Mouse (Mus musculus): ENCODE data around the gene Cyp2ab1. TPM values are rescaled to one million over a fixed set of nuclear protein-coding genes. Genes with fewer than 3 reads are reported as not detected.

The Cyp2ab1 gene
- polyA plus RNA-seq (2012): 0.06 and 0.16 TPM in 2 replicates

GRCm38 (mm10) chr16:20325286-20325685 is at the start of gene Cyp2ab1:
Gene Cyp2ab1, minus strand, starts transcription at chr16:20325404.

DNA sequence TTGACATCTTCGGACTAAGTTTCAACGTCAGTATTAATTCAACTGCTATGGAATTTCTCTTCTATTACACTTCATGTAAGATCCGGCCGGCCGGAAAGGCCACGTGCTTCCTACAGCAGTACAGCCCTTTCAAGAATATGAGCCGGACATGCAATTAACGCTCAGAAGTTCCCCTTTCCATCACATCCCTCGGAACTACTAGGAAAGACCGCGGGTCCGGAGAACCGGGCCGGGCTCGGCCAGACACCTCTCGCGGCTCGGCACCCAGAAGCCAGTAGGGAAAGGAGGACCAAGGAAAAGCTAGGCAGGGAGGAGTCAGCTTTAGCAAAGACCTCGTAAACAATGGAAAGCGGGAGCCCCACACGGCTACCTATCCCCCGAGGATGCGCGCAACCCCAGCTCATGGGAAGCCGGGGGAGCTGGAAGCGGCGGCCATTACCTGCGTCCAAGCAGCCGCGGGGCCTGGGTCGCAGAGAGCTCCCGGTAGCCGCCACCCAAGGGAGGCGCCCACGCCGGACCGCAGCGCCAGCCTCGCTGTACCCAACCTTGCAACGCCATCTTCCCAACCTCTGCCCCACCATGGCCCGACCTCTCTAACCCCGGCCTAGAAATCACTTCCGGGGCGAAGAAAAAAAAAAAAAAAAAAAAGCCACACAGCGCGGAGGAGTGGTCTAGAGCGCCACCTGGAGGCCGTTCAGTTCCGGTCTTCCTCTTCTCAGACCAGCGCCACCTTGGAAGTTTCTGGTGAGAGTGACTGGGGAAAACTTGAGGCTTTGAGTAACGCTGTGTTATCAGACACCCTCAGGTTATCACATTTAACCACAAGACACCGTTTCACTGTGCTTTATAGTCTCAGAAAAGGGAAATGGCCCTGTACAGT is 23.2 kb downstream of the Cyp2ab1 start, which contains the start of gene Parl:
Gene Parl, minus strand, starts transcription at position 618 of the 880 bp plus-strand sequence.

Other genes starting within 250 kb of the Cyp2ab1 start
- 30.7 and 43.4 TPM in 2 replicates for gene Klhl24, start 227.9 kb downstream of the Cyp2ab1 start, polyA plus RNA-seq (2012)
- gene Yeats2, start 184.3 kb downstream of the Cyp2ab1 start, polyA plus RNA-seq (2012): 32.5 and 32.7 TPM in 2 replicates
- gene Map6d1, start 84.0 kb downstream of the Cyp2ab1 start, polyA plus RNA-seq (2012): not detected in 2 replicates
- gene Parl, start 23.0 kb downstream of the Cyp2ab1 start, polyA plus RNA-seq (2012): 465 and 531 TPM in 2 replicates
- 10.1 and 12.0 TPM in 2 replicates for gene Abcc5, start 101.0 kb upstream of the Cyp2ab1 start, polyA plus RNA-seq (2012)
- gene Eif2b5, start 173.4 kb upstream of the Cyp2ab1 start, polyA plus RNA-seq (2012): 15.3 and 18.8 TPM in 2 replicates
- gene Dvl3, start 191.6 kb upstream of the Cyp2ab1 start, polyA plus RNA-seq (2012): 26.6 and 40.0 TPM in 2 replicates
- 121 and 128 TPM in 2 replicates for gene Ap2m1, start 210.1 kb upstream of the Cyp2ab1 start, polyA plus RNA-seq (2012)
- 22.5 and 24.3 TPM in 2 replicates for gene Abcf3, start 223.2 kb upstream of the Cyp2ab1 start, polyA plus RNA-seq (2012)

Data from megakaryocyte-erythroid progenitor cell, adult 5 weeks (primary cell).